ENCODE assay signal across 24 mouse cellular contexts in the genomic region with DNA sequence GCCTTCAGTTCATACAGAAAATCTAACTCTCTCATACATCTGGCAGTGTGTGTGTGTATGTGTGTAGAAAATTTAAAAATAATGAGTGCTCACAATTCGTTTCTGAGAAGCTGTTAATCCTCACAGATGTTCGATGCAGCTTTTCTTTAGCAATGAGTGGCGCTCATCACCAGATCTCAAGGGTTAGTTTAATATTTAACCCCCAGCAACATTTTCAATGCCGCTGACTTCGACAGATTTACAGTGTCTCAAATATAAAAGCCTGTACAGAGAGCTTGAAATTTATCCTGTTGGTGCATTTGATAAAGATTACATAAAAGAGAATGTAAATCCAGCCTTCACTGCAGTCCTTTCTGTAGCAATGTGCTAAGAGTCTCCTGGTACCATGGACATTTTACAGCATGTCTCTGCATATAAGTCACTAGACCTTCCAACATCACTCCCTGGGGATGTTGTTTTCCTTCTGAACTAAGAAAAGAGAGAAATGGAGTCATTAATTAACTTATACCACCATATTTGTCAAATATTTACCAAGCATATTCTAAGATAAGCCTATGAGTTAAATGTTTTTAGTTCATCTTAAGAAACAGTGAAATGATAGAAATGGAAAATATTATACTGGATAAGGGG.
DNase-seq lines count a peak whose midpoint lies in the region; ATAC-seq lines count a peak whose summit lies in the region.
"Had no signal": no experiment of that assay in that cellular context is flagged by ENCODE, and none has a peak within 500 bp of the region (broad histone marks: within the 10 kb centered on the region; RNA-seq: fewer than 3 reads in every experiment).

No protein-coding gene starts in this region.

- H3K36me3 ChIP-seq in kidney, embryonic 15.5 days, result no peaks in the 10 kb centered on the region
- no peaks in the 10 kb centered on the region for H3K36me3 ChIP-seq in midbrain, embryonic 14.5 days (ENCODE audit: control insufficient read depth, insufficient read depth, low read length)
- H3K36me3 ChIP-seq in midbrain, embryonic 16.5 days (ENCODE audit: control insufficient read depth, insufficient read depth, low read length), result no peaks in the 10 kb centered on the region
- no peaks in the 10 kb centered on the region for H3K36me3 ChIP-seq in intestine, embryonic 16.5 days (ENCODE audit: control insufficient read depth, insufficient read depth, low read length)
- H3K36me3 ChIP-seq: embryonic facial prominence, embryonic 10.5 days; embryonic facial prominence, embryonic 13.5 days; forebrain, embryonic 12.5 days; forebrain, embryonic 15.5 days; hindbrain, embryonic 12.5 days; hindbrain, embryonic 15.5 days had no signal

- WGBS in kidney, embryonic 15.5 days, result 58% methylated on average over 5 of the region's 5 CpGs
- WGBS in midbrain, embryonic 14.5 days, result 64% methylated on average over 5 of the region's 5 CpGs
- WGBS in midbrain, embryonic 16.5 days, result 62% methylated on average over 5 of the region's 5 CpGs
- 32% methylated on average over 5 of the region's 5 CpGs for WGBS in intestine, embryonic 16.5 days

- no peaks in the 10 kb centered on the region for H3K9me3 ChIP-seq in kidney, embryonic 15.5 days (replicated peaks)
- H3K9me3 ChIP-seq in midbrain, embryonic 14.5 days (ENCODE audit: control insufficient read depth, low read length), result no peaks in the 10 kb centered on the region
- H3K9me3 ChIP-seq in midbrain, embryonic 16.5 days (replicated peaks; ENCODE audit: control insufficient read depth, low read length, poor library complexity, severe bottlenecking), result no peaks in the 10 kb centered on the region
- H3K9me3 ChIP-seq in intestine, embryonic 16.5 days (ENCODE audit: control insufficient read depth, low read length), result no peaks in the 10 kb centered on the region
- H3K9me3 ChIP-seq: embryonic facial prominence, embryonic 10.5 days; embryonic facial prominence, embryonic 13.5 days; forebrain, embryonic 12.5 days; forebrain, embryonic 15.5 days; hindbrain, embryonic 12.5 days; hindbrain, embryonic 15.5 days had no signal

- H3K27me3 ChIP-seq in kidney, embryonic 15.5 days, result no peaks in the 10 kb centered on the region
- H3K27me3 ChIP-seq in midbrain, embryonic 14.5 days (ENCODE audit: control insufficient read depth, insufficient read depth, low read length), result no peaks in the 10 kb centered on the region
- H3K27me3 ChIP-seq in midbrain, embryonic 16.5 days (ENCODE audit: control insufficient read depth, insufficient read depth, low read depth, low read length), result no peaks in the 10 kb centered on the region
- H3K27me3 ChIP-seq in intestine, embryonic 16.5 days (replicated peaks; ENCODE audit: control insufficient read depth, insufficient read depth, low read length), result no peaks in the 10 kb centered on the region
- H3K27me3 ChIP-seq: embryonic facial prominence, embryonic 13.5 days; forebrain, embryonic 12.5 days; forebrain, embryonic 15.5 days; hindbrain, embryonic 12.5 days; hindbrain, embryonic 15.5 days had no signal

- no peak overlapping the region for H3K27ac ChIP-seq in kidney, embryonic 15.5 days
- H3K27ac ChIP-seq in midbrain, embryonic 14.5 days (replicated peaks; ENCODE audit: low read depth, low read length), result no peak overlapping the region
- H3K27ac ChIP-seq in midbrain, embryonic 16.5 days (ENCODE audit: low read length), result no peak overlapping the region
- H3K27ac ChIP-seq in intestine, embryonic 16.5 days (ENCODE audit: low read length), result no peak overlapping the region
- H3K27ac ChIP-seq: embryonic facial prominence, embryonic 10.5 days; embryonic facial prominence, embryonic 13.5 days; forebrain, embryonic 12.5 days; forebrain, embryonic 15.5 days; hindbrain, embryonic 12.5 days; hindbrain, embryonic 15.5 days had no signal

- H3K9ac ChIP-seq in kidney, embryonic 15.5 days, result no peak overlapping the region
- H3K9ac ChIP-seq in midbrain, embryonic 14.5 days (replicated peaks; ENCODE audit: low read length), result no peak overlapping the region
- H3K9ac ChIP-seq in midbrain, embryonic 16.5 days (ENCODE audit: low read depth, low read length), result no peak overlapping the region
- no peak overlapping the region for H3K9ac ChIP-seq in intestine, embryonic 16.5 days (ENCODE audit: low read depth, low read length)
- H3K9ac ChIP-seq: embryonic facial prominence, embryonic 13.5 days; forebrain, embryonic 12.5 days; forebrain, embryonic 15.5 days; hindbrain, embryonic 12.5 days; hindbrain, embryonic 15.5 days had no signal

- H3K4me1 ChIP-seq in kidney, embryonic 15.5 days, result no peaks in the 10 kb centered on the region
- H3K4me1 ChIP-seq in midbrain, embryonic 14.5 days (ENCODE audit: control insufficient read depth, insufficient read depth, low read length), result no peaks in the 10 kb centered on the region
- H3K4me1 ChIP-seq in midbrain, embryonic 16.5 days (ENCODE audit: control insufficient read depth, insufficient read depth, low read length), result no peaks in the 10 kb centered on the region
- peaks cover 3% of the 10 kb centered on the region; the same call in 1 of the 2 replicates for H3K4me1 ChIP-seq in intestine, embryonic 16.5 days (ENCODE audit: control insufficient read depth, insufficient read depth, low read length)
- H3K4me1 ChIP-seq: embryonic facial prominence, embryonic 10.5 days; embryonic facial prominence, embryonic 13.5 days; forebrain, embryonic 12.5 days; forebrain, embryonic 15.5 days; hindbrain, embryonic 12.5 days; hindbrain, embryonic 15.5 days had no signal

- no peak overlapping the region for H3K4me2 ChIP-seq in kidney, embryonic 15.5 days
- H3K4me2 ChIP-seq in midbrain, embryonic 14.5 days (ENCODE audit: low read length), result no peak overlapping the region
- H3K4me2 ChIP-seq in midbrain, embryonic 16.5 days (ENCODE audit: low read length), result no peak overlapping the region
- no peak overlapping the region for H3K4me2 ChIP-seq in intestine, embryonic 16.5 days (ENCODE audit: low read depth, low read length)
- H3K4me2 ChIP-seq: embryonic facial prominence, embryonic 13.5 days; forebrain, embryonic 12.5 days; forebrain, embryonic 15.5 days; heart, embryonic 11.5 days; hindbrain, embryonic 12.5 days; hindbrain, embryonic 15.5 days had no signal

- no peak overlapping the region for H3K4me3 ChIP-seq in kidney, embryonic 15.5 days (replicated peaks)
- H3K4me3 ChIP-seq in midbrain, embryonic 14.5 days (replicated peaks; ENCODE audit: low read depth, low read length), result no peak overlapping the region
- no peak overlapping the region for H3K4me3 ChIP-seq in midbrain, embryonic 16.5 days (ENCODE audit: low read depth, low read length)
- H3K4me3 ChIP-seq in intestine, embryonic 16.5 days (ENCODE audit: low read length), result no peak overlapping the region
- H3K4me3 ChIP-seq: embryonic facial prominence, embryonic 10.5 days; embryonic facial prominence, embryonic 13.5 days; erythroblast, embryonic 14.5 days; forebrain, embryonic 12.5 days; forebrain, embryonic 15.5 days; hindbrain, embryonic 12.5 days; hindbrain, embryonic 15.5 days had no signal

- peak; percentile 24 for DNase-seq in kidney, adult 9 months
- DNase-seq in midbrain, embryonic 14.5 days, result peak; percentile 6
- no peak for DNase-seq in gastrocnemius, postnatal 25 days
- DNase-seq: adrenal gland, adult 2 months; adrenal gland, postnatal 14 days; cerebellum, adult 11-12 months; cerebellum, adult 8-10 months; cerebellum, postnatal 10 days; cerebellum, postnatal 36 days; embryo, embryonic 11 days; gastrocnemius, postnatal 10 days; heart, adult 11 months had no signal

- no peak for ATAC-seq in kidney, embryonic 15.5 days (replicated peaks; ENCODE audit: low FRiP score)
- ATAC-seq in midbrain, embryonic 14.5 days (ENCODE audit: low FRiP score, low TSS enrichment), result no peak
- ATAC-seq in midbrain, embryonic 16.5 days, result no peak
- peak; percentile 85 for ATAC-seq in intestine, embryonic 16.5 days
- ATAC-seq: CD4-positive, CD25-positive, alpha-beta regulatory T cell, adult 4 months; forebrain, embryonic 15.5 days had no signal
